Mouse (Mus musculus) limb, embryonic 14.5 days (tissue): ENCODE measurements around the gene Aprt. TPM values are rescaled to one million over a fixed set of nuclear protein-coding genes. Genes with fewer than 3 reads are reported as not detected.
A peak's percentile ranks its signal among the peaks of the same experiment; 100 is the strongest.

Experiments used
- ATAC-seq: fragments of 200-750 bp; cut with Nextera tagmentation; 2 replicates; pipeline ENCODE4 v1.8.0; 2017; ENCODE audit warnings: low read depth, moderate number of reproducible peaks, moderate TSS enrichment; ENCODE audit not compliant: low FRiP score
- DNase-seq: peaks from one replicate; pipeline ENCODE4 v3.0.0-alpha.2; 2015; ENCODE audit warnings: low spot score
- H3K27ac ChIP-seq: fragments of 300-500 bp; sonication (generic); replicated peaks from 2 replicates; pipeline ENCODE4 v1.5.1; 2014; ENCODE audit warnings: low read depth, mild to moderate bottlenecking, low read length, moderate library complexity, mixed read lengths
- H3K27me3 ChIP-seq: fragments of 300-500 bp; sonication (generic); 2 replicates; pipeline ENCODE4 v1.6.1; 2014; ENCODE audit warnings: low read length, mixed read lengths; ENCODE audit not compliant: control insufficient read depth, insufficient read depth
- H3K36me3 ChIP-seq: fragments of 300-500 bp; sonication (generic); 2 replicates; pipeline ENCODE4 v1.6.1; 2014; ENCODE audit warnings: mild to moderate bottlenecking, low read length, moderate library complexity, mixed read lengths; ENCODE audit not compliant: control insufficient read depth, insufficient read depth
- H3K4me1 ChIP-seq: fragments of 300-500 bp; sonication (generic); 2 replicates; pipeline ENCODE4 v1.6.1; 2014; ENCODE audit warnings: antibody characterized with exemption, low read length, mixed read lengths; ENCODE audit not compliant: control insufficient read depth, insufficient read depth
- H3K4me2 ChIP-seq: fragments of 300-500 bp; sonication (generic); replicated peaks from 2 replicates; pipeline ENCODE4 v1.6.1; 2014; ENCODE audit warnings: low read depth, mild to moderate bottlenecking, low read length, moderate library complexity; ENCODE audit not compliant: severe bottlenecking
- H3K4me3 ChIP-seq: fragments of 300-500 bp; sonication (generic); replicated peaks from 2 replicates; pipeline ENCODE4 v1.5.1; 2014; ENCODE audit warnings: low read length
- H3K9ac ChIP-seq: fragments of 300-500 bp; sonication (generic); 2 replicates; pipeline ENCODE4 v1.6.1; 2014; ENCODE audit warnings: mild to moderate bottlenecking, low read depth, low read length, moderate library complexity; ENCODE audit not compliant: severe bottlenecking
- H3K9me3 ChIP-seq: fragments of 300-500 bp; sonication (generic); 2 replicates; pipeline ENCODE4 v1.6.1; 2016; ENCODE audit warnings: low read length; ENCODE audit not compliant: control insufficient read depth
- POLR2A ChIP-seq: fragments of 200-500 bp; IDR thresholded peaks from 2 replicates; pipeline ENCODE4 v1.8.0; 2012; ENCODE audit warnings: inconsistent platforms, mild to moderate bottlenecking, moderate library complexity, borderline replicate concordance; ENCODE audit not compliant: insufficient read depth, insufficient read length; ENCODE audit errors: extremely low read depth
- WGBS: fragments of 180-500 bp; shearing (Covaris S2); extraction: QIAGEN DNeasy Blood & Tissue Kit; methylation state at CpG from one replicate; pipeline ENCODE4 v1.1.7; 2014; 5-methylcytosine and 5-hydroxymethylcytosine counted together
- polyA plus RNA-seq, 2 experiments: library from polyadenylated mRNA; depleted of rRNA in 1 of 2; stranded (reverse) in 1 of 2; unstranded in 1 of 2; fragments of >200 nt; fragmentation: Nextera tagmentation in 1 of 2; extraction: Ambion mirVana in 1 of 2; gene quantifications; 2 replicates each; pipeline versions ENCODE4 v1.2.1 to v1.2.3; 2012 to 2014

Gene Aprt
- polyA plus RNA-seq, 2 experiments: 199 to 348 TPM

DNA sequence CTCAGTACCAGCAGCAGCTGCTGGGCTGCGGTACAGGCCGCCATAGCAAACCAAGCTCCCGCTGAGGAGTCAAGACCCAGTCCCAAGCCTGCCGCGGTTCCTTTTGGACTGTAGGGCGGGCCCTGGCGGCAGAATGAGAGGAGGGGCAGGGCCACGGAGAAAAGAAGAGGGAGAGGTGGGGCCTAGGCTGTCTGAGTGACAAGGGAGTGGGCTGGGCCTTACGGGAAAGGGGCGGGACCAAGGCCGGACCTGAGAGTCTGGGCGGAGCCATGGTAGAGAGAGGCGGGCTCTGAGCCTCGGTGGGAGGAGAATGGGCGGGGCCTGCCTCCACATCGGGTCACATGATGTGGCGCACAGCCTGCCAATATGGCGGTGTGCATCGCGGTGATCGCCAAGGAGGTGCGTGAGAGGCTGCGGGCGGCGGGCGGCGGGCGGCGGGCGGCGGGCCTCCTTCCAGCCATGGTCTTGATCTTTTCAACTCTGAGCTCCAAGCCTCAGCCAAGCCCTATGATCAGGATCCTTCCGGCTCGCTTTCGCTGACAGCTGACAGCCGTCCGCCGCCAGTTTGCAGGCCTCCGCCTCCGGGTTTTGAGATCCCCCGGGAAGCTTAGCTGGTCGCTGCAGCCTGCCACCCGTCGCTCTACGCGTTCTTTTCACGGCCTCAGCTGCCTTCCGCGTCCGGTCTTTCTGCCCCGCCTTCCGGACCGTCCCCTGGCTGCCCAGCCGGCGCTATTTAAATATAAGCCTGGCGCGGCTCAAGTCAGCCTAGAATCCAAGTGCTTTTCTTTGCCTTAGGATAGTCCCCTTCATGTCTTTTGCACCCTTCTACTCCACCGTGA lies 34.8 kb upstream of the Aprt start, which contains the start of the genes Galns and Trappc2l:
Galns (minus strand) TSS at position 169 of the 839 bp plus-strand sequence.
Trappc2l (plus strand) TSS at position 346 of the 839 bp plus-strand sequence.
- under 1% methylated on average over 45 of the region's 57 CpGs for WGBS
- peak within 1 kb of the TSS; percentile 52; the same call in 1 of the 2 replicates for H3K27ac ChIP-seq
- peaks cover 8% of the 10 kb centered on the region; the same call in 1 of the 2 replicates for H3K36me3 ChIP-seq
- 0 out of 2 replicates have a peak, but pooled peaks have one; percentile 53 for TF ChIP-seq POLR2A
- DNase-seq: peak; percentile 99
- H3K4me3 ChIP-seq: peak within 1 kb of the TSS; percentile 76
- no peaks in the 10 kb centered on the region for H3K27me3 ChIP-seq
- H3K4me2 ChIP-seq: peak within 1 kb of the TSS; percentile 87
- no peaks in the 10 kb centered on the region for H3K9me3 ChIP-seq
- H3K4me1 ChIP-seq: peaks cover 17% of the 10 kb centered on the region
- peak; percentile 98 for ATAC-seq
- peak within 1 kb of the TSS; percentile 69 for H3K9ac ChIP-seq

DNA sequence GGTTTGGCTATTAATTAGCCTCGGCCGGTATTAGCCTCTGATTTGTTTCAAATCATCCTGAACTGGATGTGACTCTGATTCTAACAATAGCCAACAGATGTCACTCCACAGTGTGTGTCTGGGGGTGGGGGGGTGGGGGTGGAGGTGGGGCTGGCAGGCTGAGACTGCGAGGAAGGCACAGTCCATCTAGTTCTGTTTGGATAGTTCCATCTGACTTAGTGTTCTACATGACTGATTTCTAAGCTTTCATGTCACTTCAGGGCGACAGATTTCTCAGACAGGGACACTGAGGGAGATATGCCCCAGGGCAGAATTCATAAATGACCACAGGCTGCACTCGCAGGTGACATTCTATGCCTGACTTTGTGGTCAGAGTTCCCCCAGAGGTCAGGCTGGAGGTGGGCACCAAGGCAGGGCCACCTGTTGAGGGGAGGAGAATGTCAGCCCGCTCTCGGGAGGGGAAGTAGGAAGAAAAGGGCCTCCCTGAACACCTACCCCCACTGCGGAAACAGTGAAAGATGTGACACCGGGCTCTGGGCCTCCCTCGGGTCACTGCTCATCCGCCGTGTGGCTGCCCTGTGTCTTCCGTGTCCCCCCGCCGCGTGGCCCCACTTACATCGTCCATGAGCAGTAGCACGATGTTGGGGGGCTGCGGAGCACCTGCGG lies 34.0 kb upstream of the Aprt start:
- 0 out of 2 replicates have a peak overlapping the region, but pooled peaks have one; percentile 52 for H3K27ac ChIP-seq
- 3% methylated on average over 20 of the region's 20 CpGs for WGBS
- DNase-seq: no peak

DNA sequence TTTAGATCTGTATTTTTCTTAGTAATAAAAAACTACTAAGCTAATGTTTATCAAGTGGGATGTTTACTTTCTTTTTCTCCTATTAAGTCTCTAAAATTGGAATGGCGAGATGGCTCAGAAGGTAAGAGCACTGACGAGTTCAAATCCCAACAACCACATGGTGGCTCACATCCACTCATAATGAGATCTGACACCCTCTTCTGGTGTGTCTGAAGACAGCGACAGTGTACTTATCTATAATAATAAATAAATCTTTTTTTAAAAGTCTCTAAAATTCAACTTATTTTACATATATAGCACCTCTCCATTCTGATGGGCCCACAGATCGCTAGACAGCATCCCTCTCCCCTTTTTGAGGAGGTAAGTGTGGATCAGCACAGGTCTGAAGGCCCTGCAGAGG lies 33.5 kb upstream of the Aprt start:
- 64% methylated on average over 4 of the region's 4 CpGs for WGBS
- TF ChIP-seq POLR2A: no peak
- no peaks in the 10 kb centered on the region for H3K9me3 ChIP-seq
- ATAC-seq (no peak), DNase-seq (no peak)
- H3K4me1 ChIP-seq: peaks cover 13% of the 10 kb centered on the region
- H3K9ac ChIP-seq: no peak overlapping the region
- H3K36me3 ChIP-seq: peaks cover 7% of the 10 kb centered on the region; the same call in 1 of the 2 replicates
- no peaks in the 10 kb centered on the region for H3K27me3 ChIP-seq
- H3K4me3 ChIP-seq: peak overlapping the region; percentile 76; the same call in 1 of the 2 replicates
- H3K27ac ChIP-seq: no peak overlapping the region
- peak overlapping the region; percentile 87 for H3K4me2 ChIP-seq

More for the DNA sequence above, 34.0 kb upstream of the Aprt start:
- H3K9ac ChIP-seq: peak overlapping the region; percentile 69
- no peaks in the 10 kb centered on the region for H3K9me3 ChIP-seq
- H3K27me3 ChIP-seq: no peaks in the 10 kb centered on the region
- no peak for TF ChIP-seq POLR2A
- H3K4me1 ChIP-seq: peaks cover 13% of the 10 kb centered on the region
- H3K36me3 ChIP-seq: peaks cover 8% of the 10 kb centered on the region; the same call in 1 of the 2 replicates
- peak; percentile 42; the same call in 1 of the 2 replicates for ATAC-seq
- peak overlapping the region; percentile 76 for H3K4me3 ChIP-seq
- H3K4me2 ChIP-seq: peak overlapping the region; percentile 87

DNA sequence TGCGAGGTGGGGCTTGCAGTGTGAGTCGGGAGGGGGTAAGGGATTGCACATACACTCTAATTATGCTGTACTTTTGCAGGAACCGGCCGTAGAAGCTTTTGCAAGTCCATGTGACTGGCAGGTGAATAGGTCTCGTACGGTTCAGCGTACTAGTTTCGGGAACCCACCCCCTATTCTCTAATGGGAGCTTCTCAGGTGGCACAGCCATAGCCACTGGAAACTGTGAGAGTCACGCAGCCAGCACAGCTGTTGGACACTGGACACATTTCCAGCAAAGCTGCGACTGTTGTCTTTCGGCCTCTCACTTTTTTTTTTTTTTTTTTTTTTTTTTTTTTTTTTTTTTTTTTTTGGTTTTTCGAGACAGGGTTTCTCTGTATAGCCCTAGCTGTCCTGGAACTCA lies 30.1 kb upstream of the Aprt start:
- H3K4me3 ChIP-seq: no peak overlapping the region
- no peak overlapping the region for H3K9ac ChIP-seq
- H3K4me1 ChIP-seq: peaks cover 5% of the 10 kb centered on the region
- no peaks in the 10 kb centered on the region for H3K36me3 ChIP-seq
- H3K27me3 ChIP-seq: no peaks in the 10 kb centered on the region
- WGBS: 77% methylated on average over 11 of the region's 12 CpGs
- DNase-seq (no peak), ATAC-seq (no peak)
- H3K27ac ChIP-seq: no peak overlapping the region
- H3K9me3 ChIP-seq: no peaks in the 10 kb centered on the region
- TF ChIP-seq POLR2A: no peak
- H3K4me2 ChIP-seq: no peak overlapping the region

DNA sequence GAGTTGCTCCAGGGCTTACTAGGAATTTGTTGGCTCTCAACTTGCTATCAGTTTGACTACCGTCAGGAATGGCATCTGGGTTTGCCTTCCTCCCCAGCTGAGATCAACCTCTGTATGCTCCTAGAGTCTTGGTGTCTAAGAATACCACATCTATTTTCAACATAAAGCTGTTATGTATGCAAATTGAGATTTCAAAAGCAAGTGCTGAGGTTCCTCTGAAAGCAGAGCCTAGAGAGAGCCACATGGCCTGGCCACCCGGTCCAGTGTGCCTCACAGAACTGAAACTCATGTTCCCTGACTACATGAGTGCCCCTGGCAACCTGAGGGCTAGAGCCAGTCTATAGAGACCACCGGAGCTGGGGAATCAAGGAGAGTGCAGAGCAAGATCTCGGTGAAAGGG lies 28.7 kb upstream of the Aprt start:
- Histone ChIP-seq H3K4me1 (no peaks in the 10 kb centered on the region), H3K9me3 (no peaks in the 10 kb centered on the region), H3K36me3 (no peaks in the 10 kb centered on the region), H3K9ac (no peak overlapping the region), H3K27ac (no peak overlapping the region), H3K4me2 (no peak overlapping the region), H3K27me3 (no peaks in the 10 kb centered on the region), H3K4me3 (no peak overlapping the region)
- TF ChIP-seq POLR2A: no peak
- DNase-seq: no peak
- 75% methylated on average over 4 of the region's 4 CpGs for WGBS
- no peak for ATAC-seq
